Mouse (Mus musculus): ENCODE results near the gene Agtr1b.

Agtr1b gene

DNA sequence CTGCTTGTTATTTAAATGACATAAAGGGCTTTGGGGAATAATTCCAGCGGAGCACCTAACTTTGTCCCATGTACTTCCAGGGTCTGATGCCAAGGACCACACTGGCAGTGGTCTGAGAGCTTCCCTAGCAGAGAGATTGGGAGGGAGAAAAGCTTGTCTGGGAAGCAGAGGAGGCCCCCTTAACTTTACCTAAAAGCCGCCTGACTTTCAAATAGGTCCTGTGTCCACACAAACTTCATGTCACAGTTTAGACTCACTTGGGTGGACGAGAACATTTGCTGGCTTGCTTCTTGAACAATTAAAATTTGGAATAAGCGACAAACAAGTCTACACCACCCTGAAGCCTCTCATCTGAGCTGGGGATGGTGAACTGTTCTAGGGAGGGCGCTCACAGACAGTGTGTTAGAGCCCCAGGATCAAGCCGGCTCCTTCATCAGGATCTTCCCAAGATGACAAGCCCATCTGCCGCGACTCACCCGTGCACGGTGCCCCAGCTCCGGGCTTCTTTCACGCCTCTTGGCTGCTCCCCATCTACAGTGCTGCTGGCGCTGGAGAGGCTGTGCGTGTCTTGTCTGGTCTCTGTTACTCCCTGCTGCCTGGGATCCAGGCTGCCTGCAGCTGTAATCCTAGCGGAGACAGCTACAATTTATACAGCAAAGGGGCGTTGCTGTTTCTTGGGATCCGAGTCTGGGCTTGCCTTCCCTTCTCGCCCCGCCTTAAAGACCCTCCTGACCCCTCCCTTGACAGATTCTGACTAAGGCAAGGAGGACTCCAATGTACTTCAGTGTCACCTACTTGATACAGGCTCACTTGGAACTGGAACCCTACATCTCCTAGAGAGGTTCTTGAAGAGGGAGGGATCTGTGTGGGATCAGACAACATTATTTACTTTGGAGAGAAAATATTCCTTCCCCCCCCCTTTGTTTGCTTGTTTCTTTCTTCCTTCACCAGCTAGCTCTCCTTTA lies at the start of gene Agtr1b:
Gene Agtr1b, minus strand, starts transcription at position 620 of the 965 bp plus-strand sequence.
- DNase-seq = no peak

DNA sequence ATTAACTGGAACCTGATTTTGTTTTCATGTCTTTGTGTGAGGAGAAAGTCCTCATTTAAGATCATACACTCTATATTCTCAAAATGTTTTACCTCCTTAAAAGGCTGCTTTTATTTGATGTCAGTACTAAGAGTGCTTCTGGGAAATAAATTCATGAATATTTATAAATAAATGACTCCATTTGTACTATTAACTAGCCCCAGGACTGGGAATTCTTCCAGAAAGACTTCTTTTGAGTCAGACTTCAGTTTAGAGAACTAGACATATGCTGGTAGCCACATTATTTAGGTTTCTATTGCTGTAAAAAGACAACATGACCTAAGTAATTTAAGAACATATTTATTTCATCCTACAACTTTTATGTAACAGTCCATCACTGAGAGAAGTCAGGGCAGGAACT lies 13.4 kb downstream of the Agtr1b start:
- no peak for DNase-seq

DNA sequence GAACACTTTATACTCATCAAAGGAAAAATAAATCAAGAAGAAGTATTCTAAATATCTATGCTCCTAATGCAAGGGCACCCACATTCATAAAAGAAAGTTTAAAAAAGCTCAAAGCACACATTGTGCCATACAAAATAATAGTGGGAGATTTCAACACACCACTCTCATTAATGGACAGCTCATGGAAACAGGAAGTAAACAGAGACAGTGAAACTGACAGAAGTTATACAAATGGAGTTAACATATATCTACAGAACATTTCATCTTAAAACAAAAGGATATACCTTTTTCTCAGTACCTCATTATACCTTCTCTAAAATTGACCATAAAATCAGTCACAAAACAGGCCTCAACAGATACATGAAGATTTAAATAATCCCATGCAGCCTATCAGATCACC lies 18.8 kb downstream of the Agtr1b start:
- no peak for DNase-seq

DNA sequence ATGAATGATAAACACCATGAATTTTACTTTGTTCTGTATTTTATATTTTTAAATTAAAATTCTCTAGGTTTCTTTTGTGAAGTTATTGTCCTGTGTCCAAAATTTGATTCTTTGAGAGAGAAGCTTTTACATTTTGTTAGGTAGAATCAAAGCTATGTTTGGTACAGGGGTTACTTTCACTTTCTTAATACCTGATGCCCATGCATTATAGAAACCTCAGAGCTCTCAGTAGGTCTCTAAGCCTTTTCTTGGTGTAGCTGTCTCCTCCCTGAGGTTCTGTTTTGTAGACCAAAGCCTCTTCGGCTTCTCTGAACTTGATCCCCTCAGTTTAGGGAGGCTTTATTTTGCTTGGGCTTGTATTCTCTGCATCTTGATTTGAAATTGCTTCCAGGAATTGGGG lies 26.6 kb downstream of the Agtr1b start:
- no peak for DNase-seq

DNA sequence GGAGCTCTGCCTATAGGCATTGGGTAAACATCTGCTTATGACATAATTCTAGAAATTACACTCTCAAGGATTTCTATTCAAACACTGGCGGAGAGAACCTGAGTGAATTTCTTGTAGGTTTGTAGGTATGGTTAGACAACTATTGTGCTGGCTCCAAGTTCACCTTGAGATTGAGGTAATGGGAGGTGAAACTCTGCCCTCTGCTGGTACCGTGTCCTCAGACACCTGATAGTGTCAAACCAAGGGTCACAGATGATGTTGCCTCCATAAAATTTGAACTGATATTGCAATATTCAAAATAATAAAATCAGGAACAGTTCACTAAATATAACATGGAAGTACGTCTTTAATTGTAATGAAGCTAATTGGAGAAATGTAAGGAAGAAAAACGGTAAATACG lies 32.3 kb downstream of the Agtr1b start:
- no peak for DNase-seq

DNA sequence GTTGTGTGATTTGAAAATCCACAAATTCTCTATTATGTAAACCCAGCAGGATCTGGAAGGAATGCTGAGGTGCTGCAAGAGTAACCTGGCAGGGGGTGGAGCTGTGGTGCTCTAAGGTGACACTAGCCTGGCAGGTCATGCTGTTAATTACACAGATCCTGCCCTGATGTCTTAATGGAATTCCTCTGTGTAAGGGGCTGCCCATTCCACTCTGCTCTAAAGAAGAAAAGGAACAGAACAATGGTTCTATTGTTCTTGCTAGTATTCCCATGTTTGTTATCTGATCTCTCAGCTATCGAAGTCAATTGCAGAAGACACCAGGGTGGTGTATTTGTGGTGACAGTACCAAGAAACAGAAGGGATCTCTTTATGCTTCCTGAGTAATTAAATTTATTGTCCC lies 49.7 kb downstream of the Agtr1b start:
- DNase-seq = no peak

DNA sequence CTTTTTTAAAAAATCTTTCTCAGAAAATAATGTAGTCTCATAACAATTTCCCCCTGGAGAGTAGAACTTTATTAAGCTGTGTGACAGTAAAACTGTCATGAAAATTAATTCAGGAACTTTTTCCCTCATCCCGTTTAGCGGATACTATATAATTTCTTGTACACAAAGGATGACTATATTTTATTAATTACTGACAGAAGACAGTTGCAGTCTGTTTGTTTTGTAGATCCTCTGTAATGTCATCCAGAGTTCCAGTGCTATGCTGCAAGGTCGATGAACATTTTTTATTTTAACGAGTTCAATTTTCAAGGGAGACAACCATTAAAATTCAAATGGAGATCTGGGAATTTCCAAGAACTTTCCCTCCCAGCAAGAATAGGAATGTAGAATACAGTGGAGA lies 57.8 kb downstream of the Agtr1b start:
- no peak for DNase-seq

DNA sequence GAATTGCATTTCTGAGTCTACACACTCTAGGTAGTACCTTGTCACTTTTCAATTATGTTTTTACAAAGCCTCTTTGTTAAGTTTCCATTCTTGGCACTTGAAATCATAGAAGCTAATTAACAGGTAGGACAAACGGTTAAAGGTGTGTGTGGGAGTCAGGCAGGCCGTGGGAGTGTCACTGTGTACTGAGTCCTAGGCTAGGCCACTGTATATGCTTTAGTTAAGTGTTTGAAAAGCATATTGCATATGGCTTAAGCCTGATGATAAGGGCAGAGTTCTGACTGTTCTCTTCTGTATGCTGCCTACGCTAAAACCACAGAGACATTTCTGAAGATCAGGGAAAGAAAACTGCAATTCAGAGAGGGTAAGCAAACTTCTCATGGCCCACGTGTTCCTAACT lies 59.7 kb downstream of the Agtr1b start:
- DNase-seq = no peak

DNA sequence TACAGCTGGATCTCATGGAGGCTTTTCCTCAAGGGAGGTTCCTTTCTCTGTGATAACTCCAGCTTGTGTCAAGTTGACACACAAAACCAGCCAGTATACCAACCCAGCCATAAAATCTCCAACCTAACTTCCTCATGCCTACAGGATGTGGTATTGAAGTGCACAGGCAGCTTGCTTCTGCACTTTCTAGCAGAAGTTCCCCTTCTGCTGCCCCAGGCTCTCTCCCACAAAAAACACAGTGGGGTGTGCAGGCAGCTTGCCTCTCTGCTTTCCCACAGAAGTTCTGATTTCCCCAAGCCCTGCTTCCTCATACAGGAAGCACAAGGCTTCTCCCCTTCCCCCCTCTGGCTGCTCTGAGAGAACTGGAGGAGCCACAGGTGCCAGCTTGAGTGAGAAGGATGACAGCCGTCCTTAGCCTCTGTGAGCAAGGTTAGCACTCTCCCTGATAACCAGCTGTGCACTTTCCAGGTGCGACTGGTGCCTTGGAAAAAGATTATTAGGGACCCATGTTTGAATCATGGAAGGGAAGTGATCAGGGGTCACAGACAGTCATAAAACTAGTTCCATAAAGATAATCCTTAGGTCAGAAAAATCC lies 62.1 kb downstream of the Agtr1b start:
- DNase-seq = no peak

DNA sequence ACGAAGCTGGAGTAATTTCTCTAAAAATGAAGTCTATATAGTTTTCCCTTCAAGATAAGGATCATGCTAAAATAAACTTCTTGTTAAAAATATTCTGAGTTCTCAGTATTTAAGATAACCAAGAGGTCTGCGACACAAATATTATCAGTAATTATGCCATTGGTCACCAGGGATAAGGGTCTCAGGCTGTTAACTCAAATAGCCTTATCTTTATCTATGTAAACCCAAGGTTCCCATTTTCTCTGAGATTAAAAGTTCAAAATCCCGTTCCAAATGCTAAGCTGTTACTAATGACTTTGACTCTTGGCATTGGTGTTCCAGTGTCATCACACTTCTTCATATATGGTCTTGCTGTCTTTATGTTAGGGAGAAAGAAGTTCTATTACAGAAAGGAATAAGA lies 71.4 kb downstream of the Agtr1b start:
- DNase-seq = no peak

DNA sequence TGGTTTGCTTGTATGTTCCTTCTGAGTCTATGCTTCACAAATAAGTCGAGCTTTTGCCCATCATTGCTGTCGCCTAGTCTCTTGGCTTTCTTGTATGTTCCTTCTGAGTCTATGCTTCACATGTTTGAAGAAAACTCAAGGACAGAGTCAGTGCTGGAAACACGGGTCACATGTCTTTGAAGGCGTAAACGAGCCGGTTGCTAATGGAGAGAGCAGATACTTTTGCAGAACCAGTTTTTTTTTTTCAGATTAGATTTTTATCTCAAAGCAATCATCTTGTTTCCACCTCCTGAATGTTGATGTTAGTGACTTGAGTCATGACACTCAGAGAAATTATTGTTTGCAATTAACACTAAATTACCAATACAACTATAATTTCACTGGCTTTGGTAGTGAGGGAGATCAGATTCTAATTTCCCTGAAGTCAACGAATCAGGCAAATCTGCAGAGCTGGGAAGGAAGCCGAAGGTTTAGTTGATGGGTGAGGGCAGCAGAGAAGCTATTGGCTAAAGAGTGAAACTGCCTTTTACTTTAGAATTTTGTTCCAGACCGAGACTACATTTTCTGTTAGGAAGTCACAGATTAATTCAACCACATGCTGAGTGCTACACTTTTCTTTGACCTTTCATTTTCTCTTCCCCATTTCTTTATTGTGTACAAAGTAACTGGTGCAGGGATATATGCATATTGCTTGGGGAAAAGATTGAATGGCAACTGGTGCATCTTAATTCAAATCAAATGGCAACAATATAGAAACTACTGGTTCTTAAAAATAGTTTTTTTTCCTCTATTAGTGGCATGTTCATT lies 72.2 kb downstream of the Agtr1b start:
- no peak for DNase-seq

DNA sequence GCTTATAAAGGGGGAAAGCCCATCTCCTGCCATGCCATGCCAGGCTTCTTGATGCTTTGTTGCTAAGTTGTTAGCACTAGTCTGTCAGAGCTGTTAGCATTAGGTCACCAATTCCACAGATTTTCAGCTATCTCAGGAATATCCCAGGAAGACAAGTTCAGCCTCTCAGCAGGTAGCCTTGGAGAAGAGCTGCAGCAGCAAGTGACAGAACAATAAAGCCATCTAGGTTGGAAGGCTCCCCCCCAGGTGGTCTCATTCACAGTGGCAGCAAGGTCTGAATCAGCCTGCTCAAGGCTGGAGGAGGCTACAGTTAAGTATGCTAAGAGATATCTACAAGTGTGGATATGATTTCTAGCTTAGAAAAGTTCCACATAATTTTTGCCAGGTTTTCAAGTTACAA lies 75.6 kb downstream of the Agtr1b start:
- DNase-seq = no peak

DNA sequence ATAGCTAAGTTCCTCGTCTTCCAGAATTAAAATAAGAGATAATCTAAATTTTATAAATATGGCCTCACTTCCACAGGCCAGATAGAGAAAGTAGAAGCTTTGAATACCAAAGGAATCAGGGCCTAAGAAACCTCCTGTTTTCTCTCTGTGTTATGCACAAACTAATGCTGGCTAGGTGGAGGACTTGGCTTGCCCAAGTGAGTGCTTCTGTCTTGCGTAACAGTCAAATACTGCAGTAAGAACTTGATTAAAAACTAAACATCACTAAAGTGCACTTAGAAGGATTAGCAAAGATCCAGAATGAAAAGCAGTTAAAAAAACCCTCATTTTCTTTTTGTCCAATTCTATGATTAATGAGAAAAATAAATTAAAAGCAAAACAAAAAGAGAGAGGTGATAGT lies 78.2 kb downstream of the Agtr1b start:
- no peak for DNase-seq

DNA sequence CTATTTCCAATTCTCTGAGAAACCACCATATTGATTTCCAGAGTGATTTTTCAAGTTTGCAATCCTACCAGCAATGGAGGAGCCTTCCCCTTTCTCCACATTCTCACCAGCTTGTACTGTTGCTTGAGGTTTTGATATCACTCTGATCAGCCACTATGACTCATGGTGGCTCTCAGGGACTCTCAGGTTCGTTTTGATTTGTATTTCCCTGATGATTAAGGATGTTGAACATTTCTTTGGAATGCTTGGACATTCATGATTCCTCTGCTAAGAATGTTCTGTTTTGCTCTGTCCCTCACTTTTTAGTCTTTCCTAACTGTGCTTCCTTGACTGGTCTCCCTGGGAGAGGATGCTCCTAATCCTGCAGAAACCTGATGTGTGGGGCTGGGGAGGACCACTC lies 85.2 kb downstream of the Agtr1b start:
- no peak for DNase-seq

DNA sequence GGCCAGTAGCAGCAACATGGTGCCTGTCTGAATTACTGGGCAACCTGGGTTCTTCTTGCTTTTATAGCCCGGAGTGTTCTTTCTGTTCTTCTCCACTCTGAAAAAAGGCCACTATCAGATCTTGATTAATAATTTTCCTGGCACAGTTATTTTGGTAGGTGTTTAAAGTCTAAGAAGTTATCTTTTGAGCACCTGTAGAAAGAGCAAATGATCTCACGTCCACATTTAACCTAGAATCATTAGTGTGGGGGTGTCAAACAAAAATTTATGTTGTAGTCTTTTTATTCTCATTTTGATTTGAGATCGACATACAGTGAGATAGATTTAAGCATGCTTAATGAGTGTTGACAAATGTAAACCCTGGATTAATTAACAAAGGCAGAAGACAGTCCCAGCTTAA lies 91.3 kb downstream of the Agtr1b start, which contains the start of gene Cpb1:
Gene Cpb1, minus strand, starts transcription at position 101 of the 400 bp plus-strand sequence.
- no peak for DNase-seq

All from cerebellum, adult 18-20 months (tissue).